Mouse (Mus musculus): Measurements from ENCODE around the gene Mapk1.

The Mapk1 gene

DNA sequence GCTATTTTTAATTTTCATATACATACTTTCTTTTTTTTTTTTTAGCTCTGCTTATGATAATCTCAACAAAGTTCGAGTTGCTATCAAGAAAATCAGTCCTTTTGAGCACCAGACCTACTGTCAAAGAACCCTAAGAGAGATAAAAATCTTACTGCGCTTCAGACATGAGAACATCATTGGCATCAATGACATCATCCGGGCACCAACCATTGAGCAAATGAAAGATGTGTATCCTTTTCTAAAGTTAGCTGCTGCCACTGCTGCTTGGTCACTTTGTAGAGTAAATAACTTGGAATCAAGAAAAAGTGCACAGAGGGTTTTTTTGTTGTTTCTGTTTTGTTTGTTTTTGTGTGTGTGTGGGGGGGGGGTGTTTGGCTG is 32.7 kb downstream of the Mapk1 start:
- DNase-seq (ENCODE audit: low spot score in 2 of 2), result no peak

DNA sequence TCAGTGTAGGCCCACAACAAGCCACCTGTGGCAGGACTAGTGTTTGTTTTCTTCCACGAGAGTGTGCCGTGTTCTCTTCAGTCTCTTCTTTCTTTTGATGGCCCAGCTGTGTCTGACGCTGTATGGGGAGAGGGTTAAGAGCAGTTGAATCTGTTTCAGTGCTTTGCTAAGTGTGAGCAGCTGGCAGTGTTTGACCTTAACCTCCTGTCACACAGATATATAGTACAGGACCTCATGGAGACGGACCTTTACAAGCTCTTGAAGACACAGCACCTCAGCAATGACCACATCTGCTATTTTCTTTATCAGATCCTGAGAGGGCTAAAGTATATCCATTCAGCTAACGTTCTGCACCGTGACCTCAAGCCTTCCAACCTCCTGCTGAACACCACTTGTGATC is 34.9 kb downstream of the Mapk1 start:
- DNase-seq (ENCODE audit: low spot score in 2 of 2), result no peak

DNA sequence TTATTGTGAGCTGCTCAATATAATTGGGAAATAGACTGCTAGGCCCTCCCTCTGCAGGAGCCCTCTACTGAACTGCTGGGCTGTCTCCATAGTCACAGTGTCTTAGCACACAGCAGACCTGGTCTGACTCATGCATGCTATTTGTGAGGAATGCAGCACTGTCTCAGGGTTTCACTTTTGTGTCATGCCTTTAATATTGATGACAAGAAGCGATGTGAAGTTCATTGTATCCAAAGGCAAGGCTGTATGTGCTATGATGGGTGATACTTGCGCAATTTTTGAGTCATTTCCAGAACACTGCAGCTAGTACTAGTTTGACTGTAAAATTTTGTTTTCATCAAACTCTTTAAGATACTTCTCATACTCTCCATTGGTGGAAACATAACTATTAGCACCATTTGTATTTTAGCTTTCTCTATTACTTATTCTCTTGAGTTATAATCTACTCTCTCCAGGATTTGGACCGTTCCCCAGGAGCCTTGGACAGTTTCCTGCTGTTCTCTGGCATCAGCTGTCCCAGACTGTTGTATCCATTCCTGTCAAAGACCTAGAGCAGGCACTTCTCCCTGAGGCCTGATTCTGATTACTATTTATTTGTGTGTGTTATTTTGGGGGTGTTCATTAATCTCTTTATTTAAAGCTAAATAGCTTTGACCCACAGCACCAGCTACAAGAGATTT is 41.4 kb downstream of the Mapk1 start:
- DNase-seq (ENCODE audit: low spot score in 2 of 2), result no peak

DNA sequence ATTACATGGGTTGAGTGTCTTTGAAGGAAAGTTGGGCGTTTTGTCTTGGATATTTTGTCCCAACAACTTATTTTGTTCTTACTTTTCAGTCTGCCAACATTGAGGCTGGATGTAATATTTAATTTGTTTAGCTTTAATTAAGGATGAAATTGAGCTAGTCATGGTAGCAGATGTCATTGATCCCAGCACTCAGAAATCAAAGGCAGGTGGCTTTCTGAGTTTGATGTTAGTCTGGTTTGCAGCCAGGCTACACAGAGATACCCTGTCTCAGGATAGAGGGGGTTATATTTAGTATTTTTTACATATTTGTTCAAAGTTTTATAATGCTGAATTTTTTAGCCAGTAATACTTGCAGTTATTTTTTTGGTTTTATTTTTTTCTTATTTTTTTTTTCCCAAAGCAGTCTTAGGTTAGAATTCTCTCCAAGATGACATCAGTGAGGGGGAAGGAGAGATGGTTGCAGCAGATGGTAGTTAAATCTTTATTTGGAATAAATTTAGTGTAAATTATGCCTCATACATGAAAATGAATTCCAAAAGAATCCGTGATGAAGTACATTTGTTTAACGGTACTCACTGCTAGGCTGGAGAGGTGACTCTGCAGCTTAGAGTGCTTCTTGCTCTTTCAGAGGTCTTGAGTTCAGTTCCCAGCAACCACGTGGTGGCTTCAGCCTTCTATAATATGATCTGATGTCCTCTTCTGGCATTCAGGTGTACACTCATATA is 47.0 kb downstream of the Mapk1 start:
- DNase-seq (ENCODE audit: low spot score in 2 of 2), result no peak

DNA sequence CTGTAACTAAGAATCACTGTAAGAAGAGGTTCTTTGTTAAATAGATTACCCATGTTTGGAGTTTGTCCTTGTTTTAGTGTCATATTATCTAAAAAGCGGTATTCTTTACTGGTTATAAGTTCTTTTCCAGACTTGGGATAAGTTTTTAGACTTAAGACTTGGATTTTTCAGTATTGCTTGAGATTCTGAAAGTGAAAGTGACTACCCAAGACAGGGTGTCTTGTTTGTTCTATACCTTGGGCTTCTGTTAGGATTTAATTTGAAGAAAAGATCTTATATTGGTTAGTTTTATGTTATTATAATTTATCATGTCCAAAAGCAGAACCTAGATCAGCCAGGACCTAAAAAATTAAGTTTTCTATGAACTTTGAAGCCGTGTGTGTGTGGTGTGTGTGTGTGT is 50.6 kb downstream of the Mapk1 start:
- DNase-seq (ENCODE audit: low spot score in 2 of 2), result no peak

DNA sequence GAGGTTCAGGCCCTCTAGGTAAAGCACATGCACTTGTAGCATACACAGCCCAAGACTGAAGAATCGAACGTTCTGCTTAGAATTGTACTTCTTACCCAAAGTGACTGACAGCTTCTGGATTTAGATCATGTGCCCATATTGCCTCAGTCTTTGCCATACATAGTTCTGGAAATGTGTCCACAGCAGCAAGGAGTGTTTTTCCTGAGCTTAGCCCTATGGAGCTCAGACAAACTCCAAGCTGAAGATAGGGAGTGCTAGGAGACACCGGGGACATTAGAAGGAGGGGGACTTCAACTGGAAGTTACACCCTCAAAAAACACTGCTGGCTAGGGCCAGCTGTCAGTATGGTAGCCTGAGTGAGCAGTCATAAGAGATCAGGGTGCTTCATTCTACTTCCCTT is 57.5 kb downstream of the Mapk1 start:
- DNase-seq (ENCODE audit: low spot score in 2 of 2), result no peak

DNA sequence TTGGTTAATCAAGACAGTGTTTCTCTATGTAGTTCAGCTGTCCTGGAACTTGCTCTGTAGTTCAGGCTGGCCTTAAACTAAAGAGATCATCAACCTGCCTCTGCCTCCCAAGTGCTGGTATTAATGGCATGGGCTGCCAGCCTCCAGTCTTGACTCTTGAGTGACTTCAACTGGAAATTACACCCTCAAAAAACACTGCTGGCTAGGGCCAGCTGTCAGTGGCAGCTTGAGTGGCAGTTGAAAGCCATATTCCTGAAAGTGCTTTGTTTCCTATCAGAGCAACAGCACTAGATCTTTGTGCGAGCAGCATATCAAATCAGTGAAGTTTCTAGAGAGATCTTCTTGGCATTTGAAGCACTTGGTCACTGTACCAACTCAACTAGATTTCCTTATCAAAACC is 58.2 kb downstream of the Mapk1 start:
- no peak for DNase-seq (ENCODE audit: low spot score in 2 of 2)

DNA sequence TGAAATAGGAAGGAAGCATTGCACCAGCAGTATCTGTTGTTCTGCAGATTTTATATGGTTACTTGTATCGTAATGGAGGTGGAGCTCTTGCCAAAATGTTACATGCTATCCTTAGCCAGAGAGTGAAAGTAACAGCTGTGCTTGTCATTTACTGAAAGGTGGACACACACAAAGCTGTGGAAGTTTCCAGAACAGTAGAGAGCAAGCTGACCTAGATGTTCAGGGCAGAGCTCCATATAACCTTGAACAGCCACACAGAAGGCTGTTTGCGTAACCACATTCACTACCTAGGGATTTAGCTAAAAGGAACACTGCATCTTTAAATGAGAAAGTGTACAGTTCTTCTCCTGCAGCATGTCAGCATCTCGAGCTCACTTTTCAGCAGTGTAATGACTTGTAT is 61.1 kb downstream of the Mapk1 start:
- peak in 1 of 2 experiments; percentile 36 for DNase-seq (ENCODE audit: low spot score in 2 of 2)

DNA sequence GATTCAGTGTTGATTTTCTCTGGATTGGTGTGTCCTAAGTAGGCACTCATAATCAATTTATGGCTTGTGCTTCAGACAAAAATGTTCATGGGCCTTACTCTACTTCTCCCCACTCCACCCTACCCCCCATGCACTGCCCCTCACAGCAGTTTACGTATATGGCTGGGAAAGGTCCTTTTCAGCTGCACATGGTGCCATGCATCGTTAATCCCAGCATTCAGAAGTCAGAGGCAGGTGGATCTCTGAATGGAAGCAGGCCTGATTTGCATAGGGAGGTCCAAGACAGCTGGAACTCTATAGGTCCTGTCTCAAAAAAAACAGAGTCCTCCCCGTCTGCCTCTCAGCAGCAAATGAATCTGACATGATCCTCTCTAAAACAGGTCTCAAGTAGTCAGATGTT is 62.1 kb downstream of the Mapk1 start:
- DNase-seq (ENCODE audit: low spot score in 2 of 2), result no peak

DNA sequence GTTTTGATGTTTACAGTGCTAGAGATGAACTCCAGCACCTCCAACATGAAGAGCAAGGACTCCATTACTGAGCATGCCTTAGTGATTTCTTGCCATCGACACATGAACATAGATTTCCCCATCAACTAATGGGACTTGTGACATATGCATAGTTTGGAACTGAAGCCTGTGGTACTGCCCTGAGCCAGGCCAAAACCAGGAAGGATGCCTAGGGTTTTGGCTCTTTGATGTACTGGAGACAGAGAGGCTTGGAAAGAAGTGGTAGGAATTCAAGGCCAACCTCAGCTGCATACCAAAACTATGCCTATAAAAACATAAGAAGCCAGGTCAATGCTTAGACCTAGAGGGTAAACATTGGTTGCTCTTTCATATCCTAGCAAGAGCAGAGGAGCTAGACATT is 66.7 kb downstream of the Mapk1 start:
- no peak for DNase-seq (ENCODE audit: low spot score in 2 of 2)

DNA sequence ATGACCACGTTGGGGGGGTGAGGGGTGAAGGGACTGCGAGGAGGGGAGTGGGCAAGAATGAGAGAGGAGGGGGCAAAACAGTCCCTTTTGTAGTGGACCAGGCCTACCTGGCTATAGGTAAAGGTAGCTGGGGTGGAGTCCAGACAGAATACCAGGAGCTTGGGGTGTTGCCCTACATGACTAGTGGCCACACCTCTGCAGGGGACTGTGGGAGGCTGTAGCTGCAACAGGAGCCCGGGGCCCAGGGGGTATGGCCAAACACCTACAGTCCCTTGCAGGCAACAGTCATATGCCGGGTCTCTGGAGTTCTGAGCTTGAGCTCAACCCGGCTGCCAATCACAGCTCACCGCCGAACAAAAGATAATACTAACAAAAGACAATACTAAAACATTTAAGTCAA is 68.9 kb downstream of the Mapk1 start:
- DNase-seq (ENCODE audit: low spot score in 2 of 2), result no peak

DNA sequence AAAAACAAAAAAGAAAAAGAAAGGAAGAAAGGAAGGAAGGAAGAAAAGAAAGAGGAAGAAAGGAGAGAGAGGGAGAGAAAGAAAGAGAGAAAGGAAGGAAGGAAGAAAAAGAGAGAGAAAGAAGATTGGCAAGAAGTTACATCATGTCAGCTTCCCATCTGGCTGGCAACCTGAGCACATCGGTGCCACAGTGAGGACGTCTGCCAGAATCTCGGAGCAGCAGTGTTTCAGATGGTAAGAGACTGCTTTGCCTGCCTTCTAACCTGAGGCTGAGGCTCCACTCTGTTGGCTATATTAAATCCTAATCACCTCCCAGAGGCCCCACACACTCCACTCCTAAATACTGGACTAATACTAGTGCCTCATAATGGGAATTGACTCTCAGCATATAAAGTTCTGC is 70.7 kb downstream of the Mapk1 start:
- no peak for DNase-seq (ENCODE audit: low spot score in 2 of 2)

DNA sequence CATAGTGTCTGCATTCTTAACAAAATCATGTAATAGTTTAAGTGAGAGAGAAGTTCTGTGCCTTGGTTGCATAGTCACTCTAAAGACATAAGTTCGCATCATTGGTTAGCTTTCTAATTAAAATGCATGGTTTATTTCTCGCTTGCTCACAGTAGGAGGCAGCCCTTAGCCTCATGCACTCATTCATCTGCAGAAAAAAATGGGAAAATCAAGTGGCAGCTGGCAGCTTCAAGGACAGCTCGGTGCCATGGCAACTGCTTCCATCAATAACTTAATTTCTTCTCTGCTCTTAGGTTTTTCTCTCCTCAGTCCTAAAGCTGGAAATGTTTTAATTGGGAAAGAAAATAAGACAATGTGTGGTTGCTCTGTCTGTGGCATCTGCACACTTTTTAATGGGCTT is 72.4 kb downstream of the Mapk1 start:
- DNase-seq (ENCODE audit: low spot score in 2 of 2), result peak; percentile 47 to 71

DNA sequence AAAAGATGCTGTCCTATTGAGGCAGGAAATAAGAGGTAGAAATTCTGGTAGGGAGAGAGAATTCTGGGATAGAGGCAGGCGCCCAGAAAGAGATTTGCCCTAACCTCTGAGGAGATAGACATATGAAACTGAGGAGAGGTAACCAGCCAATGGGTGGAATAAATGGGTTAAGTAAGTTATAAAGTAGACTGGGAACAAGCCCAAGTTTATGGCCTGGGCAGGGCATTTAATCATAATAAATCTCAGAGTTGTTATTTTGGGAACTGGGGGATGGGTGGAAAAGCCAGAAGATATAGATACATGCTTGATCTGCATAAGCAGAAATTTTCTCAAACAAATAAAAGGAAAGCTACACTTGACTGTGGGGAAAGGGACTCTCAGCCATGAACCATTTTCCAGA is 79.2 kb downstream of the Mapk1 start:
- DNase-seq (ENCODE audit: low spot score in 2 of 2), result no peak

DNA sequence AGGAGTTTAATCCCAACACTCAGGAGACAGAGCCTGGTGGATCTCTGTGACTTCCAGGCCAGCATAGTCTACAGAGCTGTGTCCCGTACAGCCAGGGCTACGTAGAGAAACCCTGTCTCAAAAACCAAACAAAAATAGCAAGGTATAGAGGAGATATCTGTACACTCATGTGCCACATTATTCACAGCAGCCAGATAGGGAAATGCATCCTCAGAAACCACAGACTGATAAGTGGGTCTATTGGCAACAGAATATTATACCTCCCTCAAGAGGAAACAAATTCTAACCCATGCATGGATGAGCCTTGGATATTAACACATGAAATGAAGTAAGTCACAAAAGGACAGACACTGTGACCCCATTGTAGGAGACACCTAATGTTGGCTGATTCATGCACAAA is 84.4 kb downstream of the Mapk1 start:
- DNase-seq (ENCODE audit: low spot score in 2 of 2), result no peak

DNA sequence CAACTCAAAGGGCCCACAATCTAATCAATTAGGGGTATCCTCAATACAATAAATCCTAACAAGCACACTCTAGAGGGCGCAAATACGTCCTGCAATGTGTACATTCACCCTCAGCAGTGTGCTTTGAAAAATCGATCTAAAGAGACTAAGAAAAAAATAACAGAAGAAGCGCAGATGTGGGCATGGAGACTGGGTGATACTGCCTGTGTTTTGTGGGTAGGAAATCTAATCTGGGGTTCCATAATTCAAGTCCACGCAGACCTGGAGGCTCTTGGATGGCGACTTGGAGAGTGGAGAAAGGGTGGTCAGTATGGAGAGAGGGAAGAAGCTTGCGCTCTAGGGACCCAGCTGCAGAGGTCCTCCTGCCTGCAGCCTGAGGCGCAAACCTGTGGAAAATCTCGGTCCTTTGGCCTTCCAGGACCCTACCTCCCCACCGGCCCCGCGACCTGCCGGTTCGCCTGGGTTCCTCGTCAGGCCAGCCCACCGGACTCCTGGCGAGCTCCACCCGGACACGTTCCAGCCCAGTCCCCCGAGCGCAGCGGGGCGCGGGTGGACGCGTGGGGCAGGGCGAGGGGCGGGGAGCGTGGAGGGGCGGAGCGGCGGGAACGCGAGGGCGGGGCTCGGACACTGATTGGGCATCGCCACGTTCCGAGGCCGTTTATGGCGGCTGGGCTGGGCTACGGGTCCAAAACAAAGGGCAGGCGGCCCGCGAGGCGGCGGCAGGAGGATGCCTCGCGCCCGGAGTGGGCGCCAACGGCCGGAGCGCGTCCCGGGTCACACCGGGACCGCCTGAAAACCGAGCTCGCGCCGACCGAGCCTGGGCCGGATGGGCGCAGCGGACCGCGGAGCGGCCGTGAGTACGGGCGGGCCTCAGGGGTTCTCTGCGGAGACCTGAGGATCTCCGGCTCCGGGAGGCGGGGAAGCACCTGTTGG is 86.6 kb downstream of the Mapk1 start, which contains the start of gene Ypel1:
Ypel1 (plus strand) TSS at position 186 of the 933 bp plus-strand sequence.
- DNase-seq (ENCODE audit: low spot score in 2 of 2), result peak in 1 of 2 experiments; percentile 80

DNA sequence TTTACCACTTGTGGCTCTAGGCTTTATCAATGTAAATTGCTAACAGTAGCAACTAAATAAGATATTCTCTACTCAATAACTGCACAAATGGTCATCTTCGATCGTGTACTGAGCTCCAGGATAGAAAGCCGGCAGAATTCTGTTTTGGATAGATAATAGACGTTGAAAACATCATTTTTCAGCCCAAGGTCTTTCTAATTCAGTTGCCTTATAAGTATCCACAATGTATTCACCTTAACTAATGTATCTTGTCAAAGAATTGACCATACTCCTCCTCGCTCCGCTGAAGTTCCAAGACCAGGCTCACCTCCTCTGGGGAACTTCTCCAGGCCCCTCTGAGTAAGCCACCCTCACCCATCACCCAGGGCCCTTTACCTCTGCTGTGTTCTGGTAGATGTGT is 87.5 kb downstream of the Mapk1 start:
- no peak for DNase-seq (ENCODE audit: low spot score in 2 of 2)

DNA sequence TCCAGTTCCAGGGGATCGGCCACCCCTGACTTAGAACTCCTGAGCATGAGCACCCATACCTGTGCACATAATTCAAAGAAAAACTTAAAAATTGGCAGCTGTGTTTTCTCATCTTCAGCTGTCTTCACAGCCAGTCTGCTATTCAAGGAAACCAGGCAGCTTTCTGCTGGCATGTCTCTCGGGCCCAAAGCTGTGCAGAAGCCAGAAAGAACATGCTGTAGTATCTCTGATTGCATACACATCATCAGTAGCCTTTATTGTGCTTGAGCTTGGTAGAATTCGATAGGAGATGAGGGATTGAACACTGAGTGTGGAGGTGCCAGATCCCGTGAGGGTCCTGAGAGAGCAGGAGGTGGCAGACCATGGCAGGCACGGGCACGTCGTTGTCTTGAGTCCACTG is 89.8 kb downstream of the Mapk1 start:
- DNase-seq (ENCODE audit: low spot score in 2 of 2), result peak in 1 of 2 experiments; percentile 51

DNA sequence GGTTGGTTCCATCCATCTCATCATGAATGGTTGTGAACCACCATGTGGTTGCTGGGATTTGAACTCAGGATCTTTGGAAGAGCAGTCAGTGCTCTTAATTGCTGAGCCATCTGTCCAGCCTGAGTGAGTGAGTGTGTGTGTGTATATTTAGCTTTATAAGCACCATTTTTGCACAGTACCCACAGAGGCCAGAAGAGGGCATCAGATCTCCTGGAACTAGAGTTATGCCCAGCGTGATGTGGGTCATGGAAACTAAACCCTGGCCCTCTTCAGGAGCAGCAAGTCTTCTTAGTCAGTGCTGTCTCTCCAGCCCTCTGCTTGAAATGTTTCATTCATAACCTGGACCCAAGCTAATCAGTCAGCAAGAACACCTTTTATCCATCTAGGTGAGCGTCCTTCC is 93.1 kb downstream of the Mapk1 start:
- DNase-seq (ENCODE audit: low spot score in 2 of 2), result no peak

DNA sequence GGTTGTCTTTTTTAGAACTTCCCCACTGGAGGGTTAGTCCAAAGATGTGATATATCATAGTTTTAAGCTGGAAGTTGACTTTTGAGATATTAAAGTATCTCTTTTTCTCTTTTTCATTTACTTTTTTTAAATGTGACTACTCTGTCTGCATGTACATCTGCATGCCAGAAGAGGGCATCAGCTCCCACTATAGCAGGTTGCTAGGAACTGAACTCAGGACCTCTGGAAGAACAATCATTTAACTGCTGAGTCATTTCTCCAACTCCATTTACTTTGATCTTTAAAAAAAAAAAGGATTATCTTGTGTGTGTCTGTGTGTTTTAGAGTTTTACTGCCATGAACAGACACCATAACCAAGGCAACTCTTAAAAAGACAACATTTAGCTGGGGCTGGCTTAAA is 93.7 kb downstream of the Mapk1 start:
- no peak for DNase-seq (ENCODE audit: low spot score in 2 of 2)

DNA sequence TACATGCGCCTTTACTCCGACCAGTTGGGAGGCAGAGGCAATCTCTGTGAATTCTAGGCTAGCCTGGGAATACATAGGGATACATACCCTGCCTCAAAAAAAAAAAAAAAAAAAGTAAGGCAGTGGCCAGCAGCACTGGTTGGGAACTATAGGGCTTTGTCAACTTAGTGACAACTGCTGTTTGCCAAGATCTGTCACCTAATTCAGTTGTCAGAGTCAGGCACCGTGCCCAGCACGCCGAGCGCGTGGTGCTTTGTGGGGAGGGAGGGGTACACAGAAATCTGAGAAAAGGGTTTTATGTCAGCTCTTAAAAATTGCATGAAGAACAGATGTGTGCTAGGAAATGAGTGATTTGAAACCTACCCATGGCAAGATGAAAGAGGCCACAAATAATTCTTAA is 94.9 kb downstream of the Mapk1 start:
- DNase-seq (ENCODE audit: low spot score in 2 of 2), result no peak

DNA sequence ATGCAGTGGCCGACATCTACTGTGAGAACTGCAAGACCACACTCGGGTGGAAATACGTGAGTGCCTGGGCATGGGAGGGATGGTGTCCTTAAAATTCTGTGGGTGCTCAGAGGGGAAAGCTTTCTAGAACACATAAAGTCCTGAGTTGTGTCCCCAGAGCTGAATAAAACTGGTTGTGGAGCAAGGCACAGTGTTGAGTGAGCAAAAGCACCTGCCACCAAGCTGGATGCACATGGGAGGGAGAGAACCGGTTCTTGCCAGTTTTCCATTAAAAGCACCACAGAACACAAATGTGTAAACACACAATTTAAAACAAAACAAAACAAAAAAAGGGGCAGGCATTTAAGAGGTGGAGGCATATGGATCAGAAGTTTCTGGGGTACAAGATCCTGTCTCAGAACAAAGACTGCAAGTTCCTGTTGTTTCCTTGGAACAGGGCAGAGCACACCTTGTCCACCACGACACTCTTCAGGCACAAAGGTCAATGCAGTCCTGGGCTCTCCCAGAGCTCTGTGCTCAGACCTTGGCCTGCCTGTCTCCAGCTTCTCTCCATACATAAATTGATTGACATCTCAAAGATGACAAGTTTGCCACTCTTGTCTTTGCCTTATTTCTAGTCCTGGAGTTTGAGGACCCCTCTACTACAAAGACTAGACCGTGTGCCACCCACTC is 99.1 kb downstream of the Mapk1 start:
- no peak for DNase-seq (ENCODE audit: low spot score in 2 of 2)

Measured in left cerebral cortex, adult 9 months (tissue).